Mouse (Mus musculus) kidney, embryonic 14.5 days (tissue): ENCODE data around the gene Olfr706. TPM values are rescaled to one million over a fixed set of nuclear protein-coding genes. Genes with fewer than 3 reads are reported as not detected.
"Not testable (repeated sequence)": the region's sequence is repeated elsewhere in the genome, so short reads cannot be mapped to it uniquely, and the experiment has no call there.

Source experiments
- ATAC-seq: fragments of 200-750 bp; cut with Nextera tagmentation; 2 replicates; pipeline ENCODE4 v1.8.0; 2017; ENCODE audit warnings: moderate number of reproducible peaks, mild to moderate bottlenecking, moderate TSS enrichment, moderate library complexity; ENCODE audit not compliant: low FRiP score, low TSS enrichment
- H3K27ac ChIP-seq: fragments of 300-500 bp; sonication (generic); 2 replicates; pipeline ENCODE4 v1.5.1; 2014; ENCODE audit warnings: low read depth, mild to moderate bottlenecking, low read length, moderate library complexity, mixed read lengths
- H3K27me3 ChIP-seq: fragments of 300-500 bp; sonication (generic); 2 replicates; pipeline ENCODE4 v1.6.1; 2014; ENCODE audit warnings: mild to moderate bottlenecking, low read length; ENCODE audit not compliant: control insufficient read depth, insufficient read depth
- H3K36me3 ChIP-seq: fragments of 300-500 bp; sonication (generic); 2 replicates; pipeline ENCODE4 v1.6.1; 2014; ENCODE audit warnings: low read length, mixed read lengths; ENCODE audit not compliant: control insufficient read depth, insufficient read depth
- H3K4me1 ChIP-seq: fragments of 300-500 bp; sonication (generic); 2 replicates; pipeline ENCODE4 v1.6.1; 2014; ENCODE audit warnings: low read length, mixed read lengths; ENCODE audit not compliant: control insufficient read depth, insufficient read depth
- H3K4me2 ChIP-seq: fragments of 300-500 bp; sonication (generic); replicated peaks from 2 replicates; pipeline ENCODE4 v1.6.1; 2014; ENCODE audit warnings: low read depth, mild to moderate bottlenecking, low read length
- H3K4me3 ChIP-seq: fragments of 300-500 bp; sonication (generic); 2 replicates; pipeline ENCODE4 v1.5.1; 2014; ENCODE audit warnings: mild to moderate bottlenecking, low read length
- H3K9ac ChIP-seq: fragments of 300-500 bp; sonication (generic); 2 replicates; pipeline ENCODE4 v1.6.1; 2014; ENCODE audit warnings: low read depth, mild to moderate bottlenecking, low read length, moderate library complexity
- H3K9me3 ChIP-seq: fragments of 300-500 bp; sonication (generic); 2 replicates; pipeline ENCODE4 v1.6.1; 2016; ENCODE audit warnings: low read length; ENCODE audit not compliant: control insufficient read depth
- WGBS: fragments of 180-500 bp; shearing (Covaris S2); extraction: QIAGEN DNeasy Blood & Tissue Kit; methylation state at CpG from one replicate; pipeline ENCODE4 v1.1.7; 2014; 5-methylcytosine and 5-hydroxymethylcytosine counted together
- polyA plus RNA-seq: library from polyadenylated mRNA; unstranded; fragments of >200 nt; fragmentation: Nextera tagmentation; extraction: Ambion mirVana; gene quantifications from 2 replicates; pipeline ENCODE4 v1.2.1, GENCODE M21; 2014

Gene Olfr706
- polyA plus RNA-seq, result not detected in 2 replicates

- no peaks in the 10 kb centered on the region for H3K36me3 ChIP-seq
- no peak within 1 kb of the TSS for H3K4me2 ChIP-seq
- H3K4me1 ChIP-seq, result no peaks in the 10 kb centered on the region
- no peaks in the 10 kb centered on the region for H3K27me3 ChIP-seq
- no peak for ATAC-seq
- no peaks in the 10 kb centered on the region for H3K9me3 ChIP-seq
- H3K9ac ChIP-seq, result no peak within 1 kb of the TSS
- H3K4me3 ChIP-seq, result no peak within 1 kb of the TSS
- no peak within 1 kb of the TSS for H3K27ac ChIP-seq
- 80% methylated on average over 2 of the region's 2 CpGs for WGBS
Measured at GRCm38 (mm10) chr7:106888062-106888461, at the start of gene Olfr706. Gene Olfr706, minus strand, starts transcription at chr7:106888162.

DNA sequence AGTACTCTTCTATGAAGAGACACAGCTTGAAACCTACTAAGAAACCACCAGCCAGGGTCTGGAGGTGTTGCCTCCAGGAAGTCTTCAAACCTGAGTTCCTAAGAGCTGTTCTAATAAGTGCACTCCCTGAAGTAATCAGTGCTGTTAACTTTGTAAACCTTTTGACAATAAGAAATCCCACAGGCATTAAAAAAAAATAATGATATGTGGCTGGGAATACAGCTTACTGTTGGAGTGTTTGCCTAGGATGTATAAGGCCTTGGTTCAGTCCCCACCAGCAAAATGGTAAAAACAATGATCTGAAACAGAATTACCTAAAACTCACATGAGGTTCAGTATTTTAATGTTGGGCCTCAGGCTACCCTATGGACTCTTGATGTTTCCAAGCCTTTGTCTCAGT is 44.2 kb upstream of the Olfr706 start, which contains the start of gene Olfr709-ps1:
TSS of gene Olfr709-ps1 (minus strand) at position 101 of the 400 bp plus-strand sequence.
- Histone ChIP-seq H3K27me3 (no peaks in the 10 kb centered on the region), H3K4me2 (no peak within 1 kb of the TSS), H3K36me3 (no peaks in the 10 kb centered on the region), H3K9ac (no peak within 1 kb of the TSS), H3K4me3 (no peak within 1 kb of the TSS), H3K4me1 (no peaks in the 10 kb centered on the region), H3K27ac (no peak within 1 kb of the TSS), H3K9me3 (no peaks in the 10 kb centered on the region)
- no peak for ATAC-seq

GRCm38 (mm10) chr7:106920961-106921360 is 33.0 kb upstream of the Olfr706 start:
- not testable (repeated sequence) for H3K4me1 ChIP-seq, H3K9me3 ChIP-seq

GRCm38 (mm10) chr7:106907676-106908075 is 19.7 kb upstream of the Olfr706 start, which contains the start of gene Olfr1532-ps1:
Gene Olfr1532-ps1, plus strand, starts transcription at chr7:106908001.
- 80% methylated on average over 2 of the region's 2 CpGs for WGBS
- H3K36me3 ChIP-seq, result no peaks in the 10 kb centered on the region
- no peaks in the 10 kb centered on the region for H3K4me1 ChIP-seq
- H3K9ac ChIP-seq, result no peak within 1 kb of the TSS
- H3K27ac ChIP-seq, result no peak within 1 kb of the TSS
- no peaks in the 10 kb centered on the region for H3K27me3 ChIP-seq
- ATAC-seq, result no peak
- H3K9me3 ChIP-seq, result no peaks in the 10 kb centered on the region
- no peak within 1 kb of the TSS for H3K4me2 ChIP-seq
- H3K4me3 ChIP-seq, result no peak within 1 kb of the TSS

More at GRCm38 (mm10) chr7:106920961-106921360, 33.0 kb upstream of the Olfr706 start:
- not testable (repeated sequence) for H3K36me3 ChIP-seq, H3K27me3 ChIP-seq, ATAC-seq, H3K4me2 ChIP-seq, H3K9ac ChIP-seq, H3K4me3 ChIP-seq, H3K27ac ChIP-seq
- 90% methylated on average over 2 of the region's 7 CpGs for WGBS

DNA sequence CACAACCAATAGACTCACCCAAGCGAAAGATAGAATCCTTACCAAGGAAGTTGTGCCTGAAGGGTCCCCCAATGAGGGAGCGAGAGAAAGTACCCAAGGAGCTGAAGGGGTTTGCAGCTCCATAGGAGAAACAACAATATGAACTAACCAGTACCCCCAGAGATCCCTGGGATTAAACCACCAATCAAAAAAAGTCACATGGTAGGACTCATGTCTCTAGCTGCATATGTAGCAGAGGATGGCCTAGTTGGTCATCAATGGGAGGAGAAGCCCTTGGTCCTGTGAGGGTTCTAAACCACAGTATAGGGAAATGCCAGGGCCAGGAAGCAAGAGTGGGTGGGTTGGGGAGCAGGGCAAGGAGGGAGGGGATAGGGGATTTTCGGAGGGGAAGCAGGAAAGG is 13.2 kb upstream of the Olfr706 start, which contains the start of gene Olfr707:
TSS of gene Olfr707 (minus strand) at position 101 of the 400 bp plus-strand sequence.
- 87% methylated on average over 3 of the region's 3 CpGs for WGBS
- not testable (repeated sequence) for H3K9ac ChIP-seq, H3K4me1 ChIP-seq, H3K27ac ChIP-seq, H3K9me3 ChIP-seq, H3K4me3 ChIP-seq, H3K36me3 ChIP-seq, H3K4me2 ChIP-seq, H3K27me3 ChIP-seq, ATAC-seq

DNA sequence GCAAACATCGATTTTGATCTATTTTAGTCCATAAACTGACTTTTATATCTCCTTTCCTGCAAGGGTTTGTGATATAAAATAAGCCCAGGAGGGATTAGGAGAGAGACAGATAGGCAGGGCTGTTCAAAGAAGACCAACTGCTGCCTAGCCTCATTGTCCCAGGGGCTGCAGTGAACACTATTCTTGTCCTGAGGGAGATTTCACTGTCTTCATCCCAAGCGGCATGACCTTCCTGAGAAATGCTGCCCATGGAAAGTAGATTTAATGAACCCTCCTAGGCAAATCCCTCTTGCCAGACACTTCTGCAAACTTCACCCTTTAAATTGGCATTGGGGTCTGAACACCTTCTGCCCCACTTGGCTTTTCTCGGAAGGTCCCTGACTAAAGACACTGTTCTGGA is 11.2 kb downstream of the Olfr706 start, which contains the start of gene Olfr705:
TSS of gene Olfr705 (minus strand) at position 101 of the 400 bp plus-strand sequence.
- ATAC-seq, result no peak
- Histone ChIP-seq H3K9me3 (no peaks in the 10 kb centered on the region), H3K4me2 (no peak within 1 kb of the TSS), H3K27me3 (no peaks in the 10 kb centered on the region), H3K4me3 (no peak within 1 kb of the TSS), H3K4me1 (no peaks in the 10 kb centered on the region), H3K9ac (no peak within 1 kb of the TSS), H3K27ac (no peak within 1 kb of the TSS), H3K36me3 (no peaks in the 10 kb centered on the region)
- WGBS, result 79% methylated on average over 3 of the region's 3 CpGs

- no peaks in the 10 kb centered on the region for H3K4me1 ChIP-seq
- H3K36me3 ChIP-seq, result no peaks in the 10 kb centered on the region
- H3K9ac ChIP-seq, result no peak within 1 kb of the TSS
- H3K27me3 ChIP-seq, result no peaks in the 10 kb centered on the region
- no peak within 1 kb of the TSS for H3K4me3 ChIP-seq
- no peaks in the 10 kb centered on the region for H3K9me3 ChIP-seq
- ATAC-seq, result no peak
- H3K27ac ChIP-seq, result no peak within 1 kb of the TSS
- no peak within 1 kb of the TSS for H3K4me2 ChIP-seq
Measured at GRCm38 (mm10) chr7:106862885-106863284, 25.1 kb downstream of the Olfr706 start, which contains the start of gene Olfr704. Gene Olfr704, plus strand, starts transcription at chr7:106863185.

DNA sequence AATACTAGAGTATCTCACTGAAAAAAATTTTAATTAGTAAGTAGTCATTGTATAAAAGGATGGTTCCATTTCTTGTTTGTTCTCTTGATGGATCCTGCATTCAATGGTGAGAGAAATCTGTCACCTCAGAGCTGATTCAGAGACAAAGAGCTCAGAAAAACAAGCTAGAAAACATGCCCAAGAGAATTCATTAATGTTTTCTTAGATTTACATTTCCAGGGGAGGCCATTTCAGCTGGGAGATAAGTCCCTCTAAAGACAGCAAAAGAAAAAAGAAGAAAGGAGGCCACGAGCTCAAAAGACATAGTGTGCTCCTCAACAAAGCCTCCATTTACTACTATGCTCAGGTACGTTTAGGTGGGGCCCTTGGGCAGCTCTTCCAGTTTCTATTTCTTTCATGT is 44.9 kb downstream of the Olfr706 start, which contains the start of gene Olfr703:
TSS of gene Olfr703 (plus strand) at position 301 of the 400 bp plus-strand sequence.
- no peak for ATAC-seq
- Histone ChIP-seq H3K9ac (no peak within 1 kb of the TSS), H3K9me3 (no peaks in the 10 kb centered on the region), H3K27me3 (no peaks in the 10 kb centered on the region), H3K4me2 (no peak within 1 kb of the TSS), H3K4me3 (no peak within 1 kb of the TSS), H3K27ac (no peak within 1 kb of the TSS), H3K36me3 (no peaks in the 10 kb centered on the region), H3K4me1 (no peaks in the 10 kb centered on the region)
- WGBS, result 60% methylated on average over 2 of the region's 2 CpGs

- H3K27me3 ChIP-seq, result no peaks in the 10 kb centered on the region
- no peaks in the 10 kb centered on the region for H3K36me3 ChIP-seq
- H3K4me1 ChIP-seq, result no peaks in the 10 kb centered on the region
- H3K9me3 ChIP-seq, result no peaks in the 10 kb centered on the region
- no peak for ATAC-seq
- no peak within 1 kb of the TSS for H3K4me3 ChIP-seq
- H3K9ac ChIP-seq, result no peak within 1 kb of the TSS
- H3K27ac ChIP-seq, result no peak within 1 kb of the TSS
- H3K4me2 ChIP-seq, result no peak within 1 kb of the TSS
Measured at GRCm38 (mm10) chr7:106833793-106834192, 54.2 kb downstream of the Olfr706 start, which contains the start of gene Olfr702. Gene Olfr702, minus strand, starts transcription at chr7:106833893.
